Mouse (Mus musculus) splenic B cell, adult 2 months (primary cell): ENCODE data around the gene Rab10.
A peak's percentile ranks its signal among the peaks of the same experiment; 100 is the strongest.

ENCODE experiments used
- DNase-seq: peaks from one replicate; pipeline ENCODE4 v3.0.0-alpha.2; 2011; ENCODE audit warnings: low read depth, low spot score
- H3K27me3 ChIP-seq: 2 replicates; pipeline ENCODE4 v1.6.1; 2012; ENCODE audit warnings: mild to moderate bottlenecking, low read length, moderate library complexity, mixed read lengths; ENCODE audit not compliant: control insufficient read depth, poor library complexity, insufficient read depth, severe bottlenecking
- H3K36me3 ChIP-seq: 2 replicates; pipeline ENCODE4 v1.6.1; 2012; ENCODE audit warnings: mild to moderate bottlenecking, low read length, moderate library complexity, mixed read lengths; ENCODE audit not compliant: control insufficient read depth, poor library complexity, insufficient read depth, severe bottlenecking

Rab10 gene

DNA sequence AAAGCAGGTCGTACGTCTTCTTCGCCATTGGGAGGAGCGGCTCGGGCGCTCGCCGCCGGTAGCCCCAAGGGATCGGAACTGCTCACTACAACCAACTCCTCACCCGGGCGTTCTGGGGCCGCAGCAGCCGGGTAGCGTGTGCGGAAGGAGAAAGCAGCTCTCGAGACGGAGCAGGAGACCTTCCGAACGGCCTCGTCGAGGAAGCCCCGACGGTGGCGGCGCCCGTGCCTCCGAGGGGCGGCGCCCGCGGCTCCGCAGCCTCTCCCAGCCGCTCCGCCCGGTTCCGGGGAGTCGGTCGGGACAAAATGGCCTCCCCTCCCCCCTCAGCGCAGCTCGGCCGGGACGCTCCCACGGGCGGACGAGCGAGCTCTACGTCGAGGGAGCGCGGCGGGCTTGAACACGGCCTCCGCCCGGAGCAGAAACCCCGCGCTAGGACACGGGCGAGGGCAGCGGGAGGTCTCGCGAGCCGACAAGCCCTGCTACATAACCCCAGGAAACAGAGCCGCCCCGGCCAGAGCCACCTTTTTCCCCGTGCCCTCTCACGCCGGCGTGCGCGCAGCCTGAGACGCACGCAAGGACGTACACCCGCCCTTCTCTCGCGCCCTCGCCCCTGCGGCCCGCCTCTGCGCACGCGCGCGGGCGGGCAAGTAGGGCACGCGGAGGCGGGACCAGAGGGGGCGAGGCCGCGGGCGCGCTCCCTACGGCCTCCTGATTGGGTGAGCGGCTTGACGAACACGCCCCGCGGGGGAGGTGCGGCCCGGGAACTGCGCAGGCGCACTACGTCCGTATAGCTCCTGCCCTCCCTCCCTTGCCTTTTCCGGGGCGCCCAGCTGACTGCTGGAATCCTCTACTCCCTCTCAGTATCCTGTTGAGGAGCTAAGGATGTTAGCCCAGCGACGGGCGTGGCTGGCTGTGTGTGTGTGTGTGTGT lies at the start of gene Rab10:
Gene Rab10, minus strand, starts transcription at position 579 of the 930 bp plus-strand sequence.
- no peaks in the 10 kb centered on the region for H3K36me3 ChIP-seq
- no peaks in the 10 kb centered on the region for H3K27me3 ChIP-seq
- peak; percentile 99 for DNase-seq

DNA sequence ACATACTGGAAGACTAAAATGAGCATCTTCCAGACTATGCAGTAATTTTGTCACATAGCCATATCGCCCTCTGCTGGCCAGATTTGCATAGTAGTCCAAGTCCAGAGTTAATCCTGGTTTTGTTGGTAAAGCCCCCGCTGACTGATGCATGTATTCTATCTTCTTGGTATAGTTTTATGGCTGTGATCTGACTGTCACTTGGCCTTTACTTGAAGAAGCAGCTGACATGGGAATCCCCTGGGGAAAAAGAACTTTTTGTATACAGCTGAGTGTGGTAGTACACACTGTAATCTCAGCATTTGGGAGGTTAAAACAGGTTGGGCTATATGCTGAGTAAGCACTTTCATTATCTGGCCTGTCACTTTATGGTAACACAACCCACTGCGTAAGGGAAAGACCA lies 49.5 kb upstream of the Rab10 start:
- DNase-seq = peak; percentile 85
- no peaks in the 10 kb centered on the region for H3K27me3 ChIP-seq
- H3K36me3 ChIP-seq = no peaks in the 10 kb centered on the region

DNA sequence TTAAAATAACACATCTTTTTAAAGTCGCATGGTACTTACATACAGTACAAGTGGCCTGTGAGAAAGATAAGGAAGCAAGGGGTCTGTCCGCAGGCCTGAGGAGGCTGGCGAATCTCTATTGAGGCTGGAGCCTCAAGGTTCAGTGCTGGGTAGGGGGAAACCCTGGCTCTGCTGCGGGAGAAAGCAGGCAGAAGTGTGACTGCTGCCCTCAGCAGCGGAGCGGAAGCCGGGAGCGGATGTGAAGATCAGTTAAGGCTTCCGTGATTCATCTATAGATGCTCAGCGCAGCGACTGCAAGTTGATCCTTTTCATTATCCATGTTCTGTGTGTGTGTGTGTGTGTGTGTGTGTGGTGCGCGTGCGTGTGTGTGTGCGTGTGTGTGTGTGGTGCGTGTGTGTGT lies 47.1 kb upstream of the Rab10 start:
- DNase-seq = peak; percentile 65
- no peaks in the 10 kb centered on the region for H3K36me3 ChIP-seq
- H3K27me3 ChIP-seq = no peaks in the 10 kb centered on the region

DNA sequence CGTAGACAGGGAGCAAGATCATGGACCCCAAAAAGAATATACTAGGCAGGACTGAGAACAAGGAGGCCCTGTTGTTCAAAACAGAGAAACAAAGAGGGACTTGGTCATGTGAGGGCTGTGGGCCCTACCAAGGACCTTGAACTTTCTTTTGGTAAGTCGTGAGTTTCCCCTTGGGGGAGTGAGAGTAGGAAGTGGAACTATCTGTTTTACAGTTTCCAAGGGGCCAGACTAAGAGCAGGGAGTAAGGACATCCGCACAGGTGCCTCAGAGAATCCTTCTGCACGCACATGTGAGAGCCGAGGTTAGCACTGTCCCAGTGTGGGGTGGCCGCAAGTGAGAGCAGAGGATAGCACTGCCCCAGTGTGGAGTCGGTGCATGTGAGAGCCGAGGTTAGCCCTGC lies 45.3 kb upstream of the Rab10 start:
- no peaks in the 10 kb centered on the region for H3K27me3 ChIP-seq
- DNase-seq = peak; percentile 53
- H3K36me3 ChIP-seq = no peaks in the 10 kb centered on the region

DNA sequence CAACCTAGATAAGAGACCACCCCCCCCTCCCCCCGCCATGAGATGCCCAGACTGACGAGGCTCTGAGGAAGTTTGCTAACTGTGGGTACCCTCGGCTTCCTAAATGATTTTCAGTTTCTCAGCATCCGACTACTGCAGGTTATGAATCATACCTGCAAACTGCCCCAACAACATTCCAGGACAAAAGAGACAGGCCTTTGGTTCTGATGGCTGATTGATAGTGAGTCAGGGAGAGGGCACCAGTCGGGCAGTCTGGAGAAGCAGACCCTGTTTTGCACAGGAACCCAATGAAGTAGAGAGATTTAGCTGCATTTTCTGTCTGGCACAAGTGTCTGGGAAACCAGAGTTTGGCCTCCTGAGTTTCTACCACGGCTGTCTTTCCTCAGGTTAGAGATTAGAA lies 42.4 kb upstream of the Rab10 start:
- DNase-seq = no peak
- Histone ChIP-seq H3K36me3 (no peaks in the 10 kb centered on the region), H3K27me3 (no peaks in the 10 kb centered on the region)

DNA sequence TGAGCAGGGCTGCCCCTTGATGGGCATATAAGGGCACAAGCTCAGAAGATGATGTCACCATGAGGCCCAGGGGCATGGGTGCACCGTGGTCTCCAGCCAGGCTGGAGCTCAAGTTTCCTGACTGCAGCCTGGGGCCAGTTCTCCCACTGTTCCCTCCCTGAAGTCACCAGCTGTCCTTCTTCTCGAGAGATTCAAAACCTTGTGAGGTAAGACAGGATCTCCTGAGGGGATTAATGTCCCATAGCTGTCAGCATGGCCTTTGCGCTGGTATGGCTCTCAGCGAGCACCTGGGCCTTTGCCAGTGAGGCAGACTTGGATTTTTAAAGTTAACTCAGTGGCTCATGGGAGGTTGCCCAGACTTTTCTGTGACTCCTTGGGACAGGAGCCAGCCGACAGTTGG lies 40.4 kb upstream of the Rab10 start:
- DNase-seq = no peak
- Histone ChIP-seq H3K27me3 (no peaks in the 10 kb centered on the region), H3K36me3 (no peaks in the 10 kb centered on the region)

DNA sequence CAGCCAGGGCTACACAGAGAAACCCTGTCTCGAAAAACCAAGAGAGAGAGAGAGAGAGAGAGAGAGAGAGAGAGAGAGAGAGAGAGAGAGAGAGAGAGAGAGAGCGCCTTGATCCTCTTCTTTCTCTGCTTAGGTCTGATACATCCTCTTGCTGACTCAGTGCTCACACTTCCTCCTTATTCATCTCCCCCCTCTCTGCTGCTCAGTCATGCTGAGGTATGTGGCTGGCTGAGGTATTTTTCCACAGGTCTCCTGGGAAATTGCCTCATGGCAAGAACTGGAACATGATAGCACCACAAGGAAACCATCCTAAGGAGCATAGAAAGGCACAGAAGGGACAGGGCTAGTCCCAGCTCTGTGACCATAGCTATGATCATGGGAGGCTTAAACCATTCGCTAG lies 39.6 kb upstream of the Rab10 start:
- DNase-seq = peak; percentile 46
- H3K27me3 ChIP-seq = no peaks in the 10 kb centered on the region

DNA sequence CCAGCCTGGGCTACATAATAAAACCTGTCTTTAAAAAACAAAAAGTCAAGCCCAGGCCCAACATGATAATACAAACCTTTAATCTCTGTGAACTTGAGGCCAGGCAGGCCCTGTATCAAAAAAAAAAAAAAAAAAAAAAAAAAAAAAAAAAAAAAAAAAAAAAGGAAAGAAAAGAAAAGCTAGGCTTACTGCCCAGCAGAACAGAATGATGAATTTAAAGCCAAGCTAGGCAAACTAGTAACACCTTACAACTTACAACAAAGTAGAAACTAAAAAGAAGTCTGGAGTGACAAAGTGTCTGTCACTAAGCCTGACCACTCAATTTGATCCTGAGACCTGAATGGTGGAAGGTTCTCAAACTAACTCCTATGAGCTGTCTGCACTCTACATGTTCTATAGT lies 37.9 kb upstream of the Rab10 start:
- H3K27me3 ChIP-seq = no peaks in the 10 kb centered on the region
- no peaks in the 10 kb centered on the region for H3K36me3 ChIP-seq
- DNase-seq = no peak

More for the DNA sequence above, 39.6 kb upstream of the Rab10 start:
- no peaks in the 10 kb centered on the region for H3K36me3 ChIP-seq

DNA sequence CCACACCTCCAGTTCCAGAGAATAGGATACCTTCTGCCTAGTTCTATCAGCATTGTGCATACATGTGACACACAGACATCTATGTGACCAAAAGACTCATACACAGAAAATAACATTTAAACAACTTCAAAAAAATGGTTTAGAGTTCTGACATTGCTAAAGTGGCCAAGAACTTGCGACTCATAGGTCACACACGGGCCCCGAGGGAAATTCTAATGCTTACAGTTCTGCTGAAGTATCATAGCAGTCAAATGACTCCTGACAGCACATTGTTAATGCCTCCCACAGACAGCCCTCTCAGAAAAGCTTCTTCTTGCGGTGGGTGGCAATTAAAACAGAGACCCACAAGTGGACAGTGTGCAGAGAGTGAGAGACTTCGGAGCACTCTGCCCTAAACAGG lies 35.3 kb upstream of the Rab10 start:
- Histone ChIP-seq H3K27me3 (no peaks in the 10 kb centered on the region), H3K36me3 (no peaks in the 10 kb centered on the region)
- DNase-seq = no peak

DNA sequence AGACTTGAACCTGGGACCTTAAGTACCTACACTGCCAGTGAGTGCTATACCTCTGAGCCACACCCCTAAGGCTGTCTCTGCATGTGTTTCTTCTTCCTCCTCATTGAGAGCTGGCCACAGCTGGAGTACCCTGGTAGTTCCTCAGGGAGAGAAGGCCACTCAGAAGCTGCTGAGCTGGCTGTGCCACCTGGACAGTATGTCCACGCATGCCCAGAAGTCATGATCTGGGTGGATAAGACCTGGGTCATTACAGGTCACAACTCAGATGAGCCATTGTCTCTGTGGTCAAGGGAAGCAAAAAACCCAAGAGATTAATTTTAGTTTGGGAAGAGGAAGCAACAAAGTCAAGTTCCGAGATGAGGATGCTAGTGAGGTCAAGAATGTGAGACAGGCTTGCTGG lies 34.4 kb upstream of the Rab10 start:
- Histone ChIP-seq H3K27me3 (no peaks in the 10 kb centered on the region), H3K36me3 (no peaks in the 10 kb centered on the region)
- DNase-seq = no peak

DNA sequence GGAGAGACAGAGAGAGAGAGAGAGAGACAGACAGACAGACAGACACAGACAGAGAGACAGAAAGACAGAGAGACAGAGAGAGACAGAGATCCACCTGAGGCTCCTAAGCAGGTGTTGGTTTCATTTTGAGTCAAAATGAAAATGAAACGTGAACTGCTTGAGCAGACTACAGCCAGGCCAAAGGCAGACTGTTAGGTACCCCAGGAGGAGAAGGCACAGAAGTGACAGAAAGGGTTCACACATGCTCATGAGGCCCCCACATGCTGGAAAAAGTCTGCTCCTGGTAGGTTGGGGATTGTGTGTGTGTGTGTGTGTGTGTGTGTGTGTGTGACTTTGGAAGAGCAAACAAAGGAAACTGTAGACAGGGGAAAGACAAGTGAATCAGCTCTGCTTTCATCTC lies 29.2 kb upstream of the Rab10 start:
- DNase-seq = peak; percentile 78
- no peaks in the 10 kb centered on the region for H3K27me3 ChIP-seq
- no peaks in the 10 kb centered on the region for H3K36me3 ChIP-seq

DNA sequence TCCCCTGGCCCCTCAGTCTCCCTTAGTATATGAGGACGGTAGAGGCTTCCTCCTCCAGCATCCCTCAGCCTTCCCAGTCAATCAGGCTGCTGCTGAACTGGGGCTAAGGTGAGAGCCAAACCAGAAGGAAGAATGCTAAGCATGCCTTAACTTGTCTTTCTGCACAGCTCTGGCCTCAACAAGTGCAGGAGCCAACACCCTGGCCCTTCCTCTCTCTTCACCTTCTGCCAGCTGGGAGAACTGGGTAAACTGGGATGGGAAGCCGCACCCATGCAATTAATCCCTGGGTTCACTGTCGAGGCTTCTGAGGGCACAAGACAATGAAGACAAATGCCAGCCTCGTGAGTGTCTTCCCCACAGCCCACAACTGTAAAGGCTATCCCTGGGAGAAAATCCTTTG lies 19.9 kb upstream of the Rab10 start:
- no peaks in the 10 kb centered on the region for H3K36me3 ChIP-seq
- H3K27me3 ChIP-seq = no peaks in the 10 kb centered on the region
- no peak for DNase-seq

DNA sequence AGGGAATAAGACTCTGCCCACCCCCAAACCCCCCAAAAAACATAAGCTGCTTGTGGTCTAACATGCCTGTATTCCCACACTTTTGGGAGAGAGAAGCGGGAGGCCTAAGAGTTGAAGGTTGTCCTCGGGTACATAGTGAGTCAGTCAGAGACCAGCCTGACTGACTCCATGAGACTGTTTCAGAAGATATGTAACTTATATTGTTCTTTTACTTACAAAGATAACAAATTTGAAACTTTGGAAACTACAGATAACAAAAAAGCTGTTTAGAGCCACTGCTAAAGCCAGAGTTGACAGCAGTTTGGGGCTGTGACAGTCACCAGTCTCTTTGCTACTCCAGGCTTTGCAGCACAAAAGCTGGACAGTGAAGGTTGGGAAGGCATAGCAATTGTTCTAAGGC lies 15.5 kb upstream of the Rab10 start:
- DNase-seq = no peak
- no peaks in the 10 kb centered on the region for H3K27me3 ChIP-seq
- H3K36me3 ChIP-seq = no peaks in the 10 kb centered on the region

DNA sequence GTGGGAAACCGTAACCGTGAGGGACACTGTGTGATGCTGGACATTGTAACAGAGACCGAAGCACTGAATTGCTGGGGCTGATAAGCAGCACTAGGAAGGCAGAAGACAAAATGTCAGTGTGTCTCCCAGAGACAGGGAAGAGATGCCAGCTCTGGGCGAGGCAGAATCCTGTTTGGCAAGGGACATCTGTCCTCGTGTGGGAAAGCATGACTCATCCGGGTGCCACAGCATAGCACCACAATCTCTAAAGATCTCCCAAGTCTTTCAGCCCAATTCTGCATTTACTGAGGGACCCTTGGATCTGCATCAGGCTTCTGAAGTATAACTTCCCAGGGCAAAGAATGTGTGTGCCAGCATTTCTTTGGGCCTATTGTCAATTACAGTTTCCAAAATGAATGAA lies 13.5 kb upstream of the Rab10 start:
- Histone ChIP-seq H3K27me3 (no peaks in the 10 kb centered on the region), H3K36me3 (no peaks in the 10 kb centered on the region)
- DNase-seq = no peak

DNA sequence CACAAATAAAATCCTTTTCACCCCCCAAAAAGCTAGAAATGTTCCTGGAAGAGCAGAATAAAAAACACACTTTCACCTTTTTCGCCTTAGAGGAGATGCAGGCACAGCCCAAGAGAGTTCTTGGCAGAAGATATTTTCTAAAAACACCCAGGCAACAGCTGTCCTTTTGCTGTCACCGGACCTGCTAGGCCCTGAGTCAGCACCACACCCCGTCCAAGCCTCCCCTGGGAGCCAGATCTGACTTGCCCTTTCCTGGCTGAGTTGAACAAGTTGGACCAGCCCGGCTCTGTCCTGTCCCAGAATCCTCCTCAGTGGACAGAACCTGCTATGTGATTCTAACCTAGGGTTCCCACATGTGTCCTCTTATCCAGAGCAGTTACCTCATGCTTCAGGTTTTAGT lies 9.6 kb upstream of the Rab10 start:
- Histone ChIP-seq H3K27me3 (no peaks in the 10 kb centered on the region), H3K36me3 (no peaks in the 10 kb centered on the region)
- DNase-seq = no peak

DNA sequence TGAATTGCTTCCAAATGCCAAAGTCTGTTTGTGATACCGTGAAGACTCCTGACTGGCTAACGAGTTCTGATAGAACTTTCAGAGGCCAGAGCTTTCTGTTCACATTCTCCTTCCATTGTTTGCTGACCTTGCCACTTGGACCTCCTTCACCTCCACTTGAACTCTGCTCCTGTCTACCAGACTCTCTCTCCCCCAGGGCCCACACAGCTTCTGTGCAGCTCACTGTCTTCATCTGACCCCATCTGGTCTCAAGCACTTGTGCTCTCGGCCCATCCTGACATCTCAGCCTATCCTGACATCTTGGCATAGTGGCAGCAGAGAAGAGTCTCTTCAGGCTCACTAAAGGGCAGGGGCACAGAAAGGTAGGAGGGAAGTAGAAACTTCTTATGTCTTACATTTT lies 7.2 kb upstream of the Rab10 start:
- H3K36me3 ChIP-seq = no peaks in the 10 kb centered on the region
- DNase-seq = no peak

More for the DNA sequence above, 7.2 kb upstream of the Rab10 start:
- H3K27me3 ChIP-seq = no peaks in the 10 kb centered on the region
